Mouse (Mus musculus): Measurements from ENCODE around the gene Zfp622.

DNA sequence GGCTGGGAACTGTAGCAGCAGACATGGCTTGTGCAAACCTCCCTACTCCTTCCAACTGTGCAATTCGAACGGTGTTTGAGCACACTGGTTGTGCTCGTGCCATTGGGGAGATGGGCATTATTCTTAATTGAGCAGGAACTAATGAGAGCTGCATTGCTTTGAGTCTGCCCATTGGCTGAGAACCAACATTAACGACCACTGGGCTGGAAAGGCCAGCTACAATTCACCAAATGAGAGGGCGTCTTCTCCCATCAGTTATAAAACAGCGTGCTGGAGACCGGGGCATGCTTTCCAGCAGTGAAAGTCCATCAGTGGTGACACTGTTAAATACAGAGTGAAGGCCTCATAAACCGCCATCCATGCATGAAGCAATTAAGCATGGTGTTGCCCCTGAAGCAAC, 37.6 kb downstream of the Zfp622 start:
- TF ChIP-seq NELFE (IDR thresholded peaks at IDR 0.05; ENCODE audit: low read depth, low read length) (no peak), ZKSCAN1 (IDR thresholded peaks at IDR 0.05; ENCODE audit: borderline replicate concordance, low read depth, low read length) (no peak), ETS1 (conservative IDR thresholded peaks at IDR 0.05; ENCODE audit: low read depth, low read length) (no peak), POLR2A (IDR thresholded peaks at IDR 0.05; ENCODE audit: low read depth, low read length) (no peak), GABPA (IDR thresholded peaks at IDR 0.05; ENCODE audit: insufficient replicate concordance, low read depth, low read length) (no peak), SIN3A (IDR thresholded peaks at IDR 0.05; ENCODE audit: low read length) (no peak), RAD21 (IDR thresholded peaks at IDR 0.05; ENCODE audit: low read depth, low read length) (no peak), CTCF (conservative IDR thresholded peaks at IDR 0.05 in 1 of 2, IDR thresholded peaks at IDR 0.05 in 1 of 2; ENCODE audit: low read depth in 2 of 2, low read length in 2 of 2) (no peak), ZNF384 (IDR thresholded peaks at IDR 0.05; ENCODE audit: low read depth, low read length) (no peak), TBP (conservative IDR thresholded peaks at IDR 0.05; ENCODE audit: low read depth, low read length) (no peak), IRF4 (IDR thresholded peaks at IDR 0.05; ENCODE audit: low read depth, low read length) (no peak)
